Mouse (Mus musculus): ENCODE measurements around the gene Lingo1.

GRCm38 (mm10) chr9:56623361-56623760, 172.9 kb downstream of the Lingo1 start:
- TF ChIP-seq POLR2A (IDR thresholded peaks at IDR 0.05; ENCODE audit: low read depth, low read length) (no peak), CTCF (IDR thresholded peaks at IDR 0.05; ENCODE audit: extremely low read depth, insufficient read depth, insufficient read length, insufficient replicate concordance) (no peak)

Measured in spleen, adult 2 months (tissue).